ENCODE assay signal across 29 mouse cellular contexts in genomic region chr5:56434958-56435357, GRCm38 (mm10).
"Had no signal": no experiment of that assay in that cellular context is flagged by ENCODE, and none has a peak within 500 bp of the region (broad histone marks: within the 10 kb centered on the region; RNA-seq: fewer than 3 reads in every experiment).

No protein-coding gene starts in this region.

- DNase-seq: cerebellum, adult 2 months; cerebellum, adult 8-10 months; cerebellum, adult 9-10 months; cerebellum, adult 9-11 months; cerebellum, postnatal 10 days; cerebellum, postnatal 14 days; cerebellum, postnatal 25 days; cerebellum, postnatal 36 days; embryo, embryonic 11 days; forebrain, postnatal 0 days; gastrocnemius, adult 2 months; gastrocnemius, postnatal 10 days; gastrocnemius, postnatal 14 days; gastrocnemius, postnatal 25 days; gastrocnemius, postnatal 36 days; heart, adult 11 months; heart, adult 18-20 months; heart, adult 2 months had no signal

- H3K4me3 ChIP-seq: embryonic facial prominence, embryonic 10.5 days; embryonic facial prominence, embryonic 12.5 days; embryonic facial prominence, embryonic 13.5 days; embryonic facial prominence, embryonic 15.5 days; erythroblast, embryonic 14.5 days; forebrain, embryonic 10.5 days; forebrain, embryonic 12.5 days; forebrain, embryonic 13.5 days; forebrain, embryonic 15.5 days; gastrocnemius, adult 2 months; heart, adult 2 months had no signal

- ATAC-seq: forebrain, embryonic 13.5 days; forebrain, embryonic 14.5 days; forebrain, embryonic 15.5 days; forebrain, embryonic 16.5 days; forebrain, postnatal 0 days had no signal

- H3K27ac ChIP-seq: embryonic facial prominence, embryonic 10.5 days; embryonic facial prominence, embryonic 12.5 days; embryonic facial prominence, embryonic 13.5 days; embryonic facial prominence, embryonic 15.5 days; forebrain, embryonic 10.5 days; forebrain, embryonic 12.5 days; forebrain, embryonic 13.5 days; forebrain, embryonic 15.5 days; gastrocnemius, adult 2 months; heart, adult 2 months had no signal
